Mouse (Mus musculus) spleen, adult 2 months (tissue): Measurements from ENCODE around the gene Irgq.

Source experiments
- CTCF ChIP-seq: fragments of 200-500 bp; IDR thresholded peaks from 2 replicates; pipeline ENCODE4 v1.5.1; 2011; ENCODE audit warnings: mild to moderate bottlenecking, inconsistent platforms; ENCODE audit not compliant: insufficient read depth, insufficient read length, insufficient replicate concordance; ENCODE audit errors: extremely low read depth
- POLR2A ChIP-seq: fragments of 200-500 bp; IDR thresholded peaks from 2 replicates; pipeline ENCODE4 v1.6.1; 2011; ENCODE audit warnings: low read depth, low read length, inconsistent platforms

DNA sequence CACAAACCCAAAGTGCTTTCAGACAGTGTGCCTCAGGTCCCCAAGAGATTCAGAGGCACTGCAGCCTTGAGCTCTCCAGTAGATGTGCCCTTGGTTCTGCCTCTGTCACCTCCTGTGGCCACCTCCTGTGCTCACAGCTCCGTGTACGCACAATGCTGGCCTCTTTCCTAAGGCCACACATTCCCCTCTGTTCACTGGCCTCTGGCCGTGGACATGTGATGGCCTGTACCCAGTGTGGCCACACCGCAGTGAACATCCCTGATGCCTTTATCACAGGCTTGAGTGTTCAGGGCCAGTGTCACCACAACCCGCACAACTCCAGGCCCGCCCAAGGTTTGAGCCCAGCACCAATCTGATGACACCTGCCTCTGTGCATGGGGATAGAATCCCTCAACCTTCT, 54.4 kb downstream of the Irgq start:
- TF ChIP-seq POLR2A = no peak
- no peak for TF ChIP-seq CTCF
